Mouse (Mus musculus) midbrain, postnatal 0 days (tissue): ENCODE data around the gene Selenov. TPM values are rescaled to one million over a fixed set of nuclear protein-coding genes. Genes with fewer than 3 reads are reported as not detected.
A peak's percentile ranks its signal among the peaks of the same experiment; 100 is the strongest.

Source experiments
- ATAC-seq: fragments of 200-750 bp; cut with Nextera tagmentation; 2 replicates; pipeline ENCODE4 v1.8.0; 2017; ENCODE audit warnings: moderate number of reproducible peaks, mild to moderate bottlenecking, moderate TSS enrichment, moderate library complexity; ENCODE audit not compliant: low FRiP score
- DNase-seq: peaks from one replicate; pipeline ENCODE4 v3.0.0-alpha.2; 2015; ENCODE audit warnings: low spot score
- H3K27ac ChIP-seq: fragments of 300-500 bp; sonication (generic); 2 replicates; pipeline ENCODE4 v1.5.1; 2014; ENCODE audit warnings: low read depth, mild to moderate bottlenecking, low read length, mixed read lengths
- H3K27me3 ChIP-seq: fragments of 300-500 bp; sonication (generic); 2 replicates; pipeline ENCODE4 v1.6.1; 2014; ENCODE audit warnings: low read length, control low read depth, mixed read lengths; ENCODE audit not compliant: insufficient read depth
- H3K36me3 ChIP-seq: fragments of 300-500 bp; sonication (generic); 2 replicates; pipeline ENCODE4 v1.6.1; 2014; ENCODE audit warnings: low read length, control low read depth, mixed read lengths; ENCODE audit not compliant: insufficient read depth
- H3K4me1 ChIP-seq: fragments of 300-500 bp; sonication (generic); 2 replicates; pipeline ENCODE4 v1.6.1; 2014; ENCODE audit warnings: mild to moderate bottlenecking, control low read depth, antibody characterized with exemption, low read length, mixed read lengths; ENCODE audit not compliant: insufficient read depth
- H3K4me2 ChIP-seq: fragments of 300-500 bp; sonication (generic); 2 replicates; pipeline ENCODE4 v1.6.1; 2014; ENCODE audit warnings: low read depth, mild to moderate bottlenecking, low read length, mixed read lengths; ENCODE audit not compliant: poor library complexity, severe bottlenecking
- H3K4me3 ChIP-seq: fragments of 300-500 bp; sonication (generic); 2 replicates; pipeline ENCODE4 v1.5.1; 2014; ENCODE audit warnings: low read depth, mild to moderate bottlenecking, low read length, moderate library complexity
- H3K9ac ChIP-seq: fragments of 300-500 bp; sonication (generic); replicated peaks from 2 replicates; pipeline ENCODE4 v1.6.1; 2014; ENCODE audit warnings: mild to moderate bottlenecking, low read length, moderate library complexity, mixed read lengths; ENCODE audit not compliant: poor library complexity, severe bottlenecking
- H3K9me3 ChIP-seq: fragments of 300-500 bp; sonication (generic); 2 replicates; pipeline ENCODE4 v1.6.1; 2016; ENCODE audit warnings: low read length, control low read depth
- CTCF ChIP-seq: IDR thresholded peaks from 2 replicates; pipeline ENCODE4 v1.5.1; 2016; ENCODE audit warnings: antibody characterized with exemption, mild to moderate bottlenecking
- WGBS: fragments of 180-500 bp; shearing (Covaris S2); extraction: QIAGEN DNeasy Blood & Tissue Kit; methylation state at CpG from one replicate; pipeline ENCODE4 v1.1.7; 2014; 5-methylcytosine and 5-hydroxymethylcytosine counted together
- polyA plus RNA-seq: library from polyadenylated mRNA; unstranded; fragments of >200 nt; fragmentation: Nextera tagmentation; extraction: Ambion mirVana; gene quantifications from 2 replicates; pipeline ENCODE4 v1.2.1, GENCODE M21; 2015
- total RNA-seq: library from RNA; depleted of rRNA; stranded (reverse); fragments of >200 nt; gene quantifications from 2 replicates; pipeline ENCODE4 v1.2.3, GENCODE M21; 2014

Selenov gene
- total and polyA plus RNA-seq, 2 experiments from 2014 or later, result 1.3 to 3.5 TPM

DNA sequence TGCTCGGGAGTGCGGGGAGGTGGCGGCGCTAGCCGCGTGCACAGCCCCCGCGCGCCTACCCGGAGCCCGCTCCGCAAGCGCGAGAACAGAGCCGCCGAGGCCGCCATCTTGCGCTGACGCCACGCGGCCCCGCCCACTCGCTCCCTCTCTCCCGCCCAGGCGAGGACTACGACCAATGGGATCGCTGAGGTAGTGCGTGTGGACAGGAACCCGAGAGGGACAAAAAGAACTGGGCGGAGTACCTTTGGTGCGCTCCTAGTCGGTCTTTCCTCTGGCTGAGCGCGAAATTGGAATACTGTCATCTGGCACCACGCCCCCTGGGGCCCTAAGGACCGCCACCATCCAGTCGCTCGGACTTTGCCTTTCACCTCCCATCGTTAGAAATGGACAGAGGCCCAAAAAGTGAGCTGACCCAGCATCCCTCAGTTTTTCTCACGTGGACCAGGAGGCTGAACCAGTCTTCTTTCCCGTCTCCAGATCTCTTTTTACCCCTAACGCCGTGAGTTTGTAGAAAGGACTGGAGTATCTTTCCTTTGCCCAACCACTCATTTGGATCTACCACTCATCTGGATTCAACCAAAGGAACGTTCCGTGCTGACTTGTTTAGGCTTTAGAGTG, 21.0 kb upstream of the Selenov start, which contains the start of gene Timm50:
Gene Timm50 (minus strand): TSS at position 147 of the 618 bp plus-strand sequence.
- Histone ChIP-seq H3K27me3 (no peaks in the 10 kb centered on the region), H3K4me2 (peak within 1 kb of the TSS; percentile 67), H3K9me3 (no peaks in the 10 kb centered on the region), H3K27ac (peak within 1 kb of the TSS; percentile 58; the same call in 1 of the 2 replicates), H3K4me1 (no peaks in the 10 kb centered on the region), H3K4me3 (peak within 1 kb of the TSS; percentile 71), H3K9ac (peak within 1 kb of the TSS; percentile 75), H3K36me3 (peaks cover 53% of the 10 kb centered on the region)
- WGBS, result under 1% methylated on average over 42 of the region's 45 CpGs
- TF ChIP-seq CTCF, result peak; percentile 24
- ATAC-seq, result peak; percentile 95
- peak; percentile 98 for DNase-seq

DNA sequence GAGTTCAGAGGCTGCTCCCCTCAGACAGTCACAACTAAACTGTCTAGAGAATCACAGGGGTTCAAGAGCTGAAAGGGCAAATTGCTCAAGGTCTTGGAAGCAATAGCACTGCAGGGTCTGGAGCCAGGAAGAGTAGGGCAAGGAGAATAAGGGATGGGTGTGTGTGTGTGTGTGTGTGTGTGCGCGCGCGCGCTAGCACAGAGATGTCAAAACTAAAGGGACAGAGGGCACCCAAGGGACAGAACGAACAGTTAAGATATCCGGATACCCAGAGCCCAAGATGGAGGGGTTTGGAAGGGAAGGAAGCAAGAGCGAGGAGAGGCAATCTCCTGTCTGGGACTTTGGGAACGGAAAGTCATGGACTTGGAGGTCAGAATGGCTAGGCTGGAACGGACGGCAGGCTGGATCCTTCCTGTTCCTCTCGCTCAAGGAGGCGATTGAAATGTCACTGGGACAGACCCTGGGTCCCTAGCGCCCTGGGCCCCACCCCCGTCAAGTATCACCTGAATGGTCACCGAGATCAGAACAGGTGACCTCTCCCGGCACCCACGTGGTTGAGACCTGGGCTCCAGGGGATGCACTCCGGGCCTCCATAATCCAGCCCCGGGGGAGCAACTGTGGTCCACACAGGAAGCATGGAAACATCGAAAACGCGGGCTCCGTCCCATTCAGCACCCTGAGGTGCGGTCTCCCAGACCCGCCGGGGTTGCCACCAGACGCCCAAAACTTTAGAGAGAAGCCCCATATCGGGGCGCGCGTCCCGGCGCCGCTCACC, 20.4 kb upstream of the Selenov start:
- no peaks in the 10 kb centered on the region for H3K9me3 ChIP-seq
- no peaks in the 10 kb centered on the region for H3K4me1 ChIP-seq
- peak overlapping the region; percentile 67 for H3K4me2 ChIP-seq
- TF ChIP-seq CTCF, result no peak
- peak overlapping the region; percentile 71 for H3K4me3 ChIP-seq
- ATAC-seq, result peak; percentile 76
- H3K9ac ChIP-seq, result peak overlapping the region; percentile 75
- peak overlapping the region; percentile 58; the same call in 1 of the 2 replicates for H3K27ac ChIP-seq
- 6% methylated on average over 35 of the region's 35 CpGs for WGBS
- DNase-seq, result no peak
- no peaks in the 10 kb centered on the region for H3K27me3 ChIP-seq
- H3K36me3 ChIP-seq, result peaks cover 53% of the 10 kb centered on the region

DNA sequence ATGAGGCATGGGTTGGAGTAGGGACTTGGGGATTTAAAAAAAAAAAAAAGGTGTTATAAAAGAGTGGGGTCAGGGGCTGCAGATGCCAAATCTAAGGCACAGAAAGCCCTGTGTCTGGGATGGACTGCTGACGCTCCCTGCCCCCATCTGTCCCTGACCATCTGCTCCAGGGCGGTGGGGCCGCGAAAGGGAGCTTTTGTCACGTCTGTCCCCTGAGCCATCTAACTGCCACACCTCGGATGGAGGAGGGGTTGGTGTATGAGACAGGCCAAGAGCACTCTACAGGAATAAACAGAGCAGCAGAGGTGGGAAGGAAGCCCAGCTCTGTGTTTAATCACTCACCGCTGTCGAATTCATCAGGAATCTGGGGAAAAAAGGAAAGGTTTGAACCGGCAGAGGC, 18.8 kb upstream of the Selenov start:
- Histone ChIP-seq H3K9ac (no peak overlapping the region), H3K27me3 (no peaks in the 10 kb centered on the region), H3K9me3 (no peaks in the 10 kb centered on the region), H3K27ac (no peak overlapping the region), H3K36me3 (peaks cover 49% of the 10 kb centered on the region), H3K4me2 (no peak overlapping the region), H3K4me3 (no peak overlapping the region), H3K4me1 (no peaks in the 10 kb centered on the region)
- WGBS, result 54% methylated on average over 9 of the region's 9 CpGs
- no peak for TF ChIP-seq CTCF
- ATAC-seq (no peak), DNase-seq (peak; percentile 42)

DNA sequence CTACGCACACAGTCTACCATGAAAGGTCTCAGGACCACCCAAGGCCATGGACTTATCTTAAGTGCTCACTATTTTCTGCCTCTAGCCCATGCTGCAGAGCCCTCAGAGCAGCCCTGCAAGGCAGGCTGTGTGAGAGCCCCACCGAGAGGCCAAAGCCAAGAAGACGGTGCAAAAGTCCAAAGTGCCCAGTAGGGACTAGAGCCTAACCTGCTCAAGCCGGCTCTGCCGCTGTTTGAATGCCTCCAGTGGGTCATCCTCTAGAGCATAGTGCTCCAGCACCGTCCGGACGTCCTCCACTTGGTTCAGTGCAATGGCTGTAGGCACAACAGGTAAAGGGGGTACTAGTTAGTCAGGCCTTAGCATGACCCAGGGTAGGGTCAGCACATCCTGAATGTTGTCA, 15.2 kb upstream of the Selenov start:
- no peak for ATAC-seq
- H3K4me3 ChIP-seq, result no peak overlapping the region
- H3K36me3 ChIP-seq, result peaks cover 46% of the 10 kb centered on the region
- no peak for TF ChIP-seq CTCF
- no peak overlapping the region for H3K4me2 ChIP-seq
- H3K27me3 ChIP-seq, result no peaks in the 10 kb centered on the region
- WGBS, result 94% methylated on average over 8 of the region's 8 CpGs
- no peak overlapping the region for H3K27ac ChIP-seq
- no peaks in the 10 kb centered on the region for H3K9me3 ChIP-seq
- no peak overlapping the region for H3K9ac ChIP-seq
- no peak for DNase-seq
- no peaks in the 10 kb centered on the region for H3K4me1 ChIP-seq

DNA sequence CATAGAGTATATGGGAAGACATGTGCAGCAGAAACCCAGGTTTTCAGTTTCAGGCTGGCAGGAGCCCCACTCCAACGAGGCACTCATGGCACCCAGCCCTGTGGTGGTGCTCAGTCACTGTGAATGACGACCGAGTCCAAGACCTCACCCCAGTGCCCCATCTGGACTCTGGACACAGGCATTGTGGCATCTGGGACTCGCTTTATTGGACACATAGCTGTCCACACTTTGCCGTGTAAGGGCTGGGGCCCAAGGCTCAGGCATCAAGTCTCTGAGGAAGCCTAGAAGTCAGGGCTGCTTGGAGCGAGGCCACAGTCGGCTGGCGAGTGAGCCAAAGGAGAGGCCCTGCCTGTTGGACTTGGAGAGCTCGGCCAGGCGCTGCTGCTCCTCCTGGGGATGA, 14.7 kb upstream of the Selenov start:
- DNase-seq (peak; percentile 56), ATAC-seq (no peak)
- Histone ChIP-seq H3K4me3 (no peak overlapping the region), H3K9ac (no peak overlapping the region), H3K27ac (no peak overlapping the region), H3K4me1 (no peaks in the 10 kb centered on the region), H3K36me3 (peaks cover 46% of the 10 kb centered on the region), H3K9me3 (no peaks in the 10 kb centered on the region), H3K27me3 (no peaks in the 10 kb centered on the region), H3K4me2 (no peak overlapping the region)
- TF ChIP-seq CTCF, result no peak
- 90% methylated on average over 10 of the region's 10 CpGs for WGBS
